Comparison of ENCODE assay signal across 28 mouse cellular contexts in genomic region chr8:125257660-125258059, GRCm38 (mm10).
DNase-seq lines count a peak whose midpoint lies in the region; ATAC-seq lines count a peak whose summit lies in the region.
"Had no signal": no experiment of that assay in that cellular context is flagged by ENCODE, and none has a peak within 500 bp of the region (broad histone marks: within the 10 kb centered on the region; RNA-seq: fewer than 3 reads in every experiment).

No protein-coding gene starts in this region.

- H3K4me2 ChIP-seq in heart, embryonic 12.5 days, result no peak overlapping the region
- H3K4me2 ChIP-seq in heart, embryonic 15.5 days, result no peak overlapping the region
- H3K4me2 ChIP-seq: forebrain, embryonic 15.5 days; hindbrain, embryonic 14.5 days; limb, embryonic 15.5 days; liver, embryonic 13.5 days; midbrain, embryonic 13.5 days; neural tube, embryonic 15.5 days had no signal

- no peak overlapping the region for H3K27ac ChIP-seq in heart, embryonic 12.5 days (ENCODE audit: poor library complexity, severe bottlenecking)
- H3K27ac ChIP-seq in heart, embryonic 15.5 days, result 0 out of 2 replicates have a peak overlapping the region, but pooled peaks have one; percentile 8
- H3K27ac ChIP-seq: forebrain, embryonic 15.5 days; hindbrain, embryonic 14.5 days; limb, embryonic 10.5 days; limb, embryonic 15.5 days; liver, embryonic 13.5 days; midbrain, embryonic 13.5 days; neural tube, embryonic 15.5 days had no signal

- H3K9ac ChIP-seq in heart, embryonic 12.5 days, result no peak overlapping the region
- no peak overlapping the region for H3K9ac ChIP-seq in heart, embryonic 15.5 days
- H3K9ac ChIP-seq: forebrain, embryonic 15.5 days; hindbrain, embryonic 14.5 days; limb, embryonic 15.5 days; liver, embryonic 13.5 days; midbrain, embryonic 13.5 days; neural tube, embryonic 15.5 days had no signal

- H3K9me3 ChIP-seq in heart, embryonic 12.5 days (replicated peaks), result no peaks in the 10 kb centered on the region
- H3K9me3 ChIP-seq in heart, embryonic 15.5 days (replicated peaks), result no peaks in the 10 kb centered on the region
- H3K9me3 ChIP-seq: forebrain, embryonic 15.5 days; limb, embryonic 10.5 days; limb, embryonic 15.5 days; liver, embryonic 13.5 days; midbrain, embryonic 13.5 days; neural tube, embryonic 15.5 days had no signal

- DNase-seq in cerebellum, postnatal 14 days, result peak; percentile 47 to 54
- no peak for DNase-seq in cerebellum, postnatal 25 days
- DNase-seq in heart, adult 18-20 months, result peak; percentile 39 to 48
- DNase-seq in heart, adult 8-10 months (ENCODE audit: low spot score), result peak; percentile 37
- no peak for DNase-seq in spleen, postnatal 14 days (ENCODE audit: low spot score in 2 of 2)
- no peak for DNase-seq in layer of hippocampus, postnatal 25 days (ENCODE audit: extremely low spot score in 1 of 2, low spot score in 1 of 2)
- DNase-seq: adrenal gland, postnatal 10 days; cerebellum, adult 8-10 months; kidney, postnatal 14 days; layer of hippocampus, adult 9-11 months; liver, embryonic 13.5 days; lung, adult 18-20 months; lung, postnatal 4 days; retina, postnatal 1 day; right cerebral cortex, postnatal 25 days; thymus, adult 2 months; thymus, postnatal 36 days had no signal

- no peak for ATAC-seq in heart, embryonic 12.5 days (ENCODE audit: insufficient number of reproducible peaks, low FRiP score)
- no peak for ATAC-seq in heart, embryonic 15.5 days (replicated peaks; ENCODE audit: insufficient number of reproducible peaks, insufficient read depth, low FRiP score, low read depth)
- ATAC-seq: forebrain, embryonic 15.5 days; intestine, postnatal 0 days; lung, postnatal 0 days; midbrain, embryonic 13.5 days had no signal

- no peak overlapping the region for H3K4me3 ChIP-seq in heart, embryonic 12.5 days
- no peak overlapping the region for H3K4me3 ChIP-seq in heart, embryonic 15.5 days
- H3K4me3 ChIP-seq: forebrain, embryonic 15.5 days; limb, embryonic 10.5 days; limb, embryonic 15.5 days; liver, embryonic 13.5 days; midbrain, embryonic 13.5 days; neural tube, embryonic 15.5 days had no signal

- H3K4me1 ChIP-seq in heart, embryonic 12.5 days (replicated peaks), result peaks cover 48% of the 10 kb centered on the region
- H3K4me1 ChIP-seq in heart, embryonic 15.5 days (replicated peaks), result peaks cover 48% of the 10 kb centered on the region
- H3K4me1 ChIP-seq: liver, embryonic 13.5 days had no signal

- no peaks in the 10 kb centered on the region for H3K27me3 ChIP-seq in heart, embryonic 12.5 days (replicated peaks)
- no peaks in the 10 kb centered on the region for H3K27me3 ChIP-seq in heart, embryonic 15.5 days
- H3K27me3 ChIP-seq: forebrain, embryonic 15.5 days; limb, embryonic 15.5 days; liver, embryonic 13.5 days; neural tube, embryonic 15.5 days had no signal

- WGBS in heart, embryonic 12.5 days, result 41% methylated on average over 2 of the region's 2 CpGs
- 45% methylated on average over 2 of the region's 2 CpGs for WGBS in heart, embryonic 15.5 days

- no peaks in the 10 kb centered on the region for H3K36me3 ChIP-seq in heart, embryonic 12.5 days
- H3K36me3 ChIP-seq in heart, embryonic 15.5 days, result no peaks in the 10 kb centered on the region
- H3K36me3 ChIP-seq: forebrain, embryonic 15.5 days; G1E; limb, embryonic 10.5 days; limb, embryonic 15.5 days; liver, embryonic 13.5 days; midbrain, embryonic 13.5 days; neural tube, embryonic 15.5 days had no signal

Comparison
In these comparisons a context has a peak if more than half of its experiments do, and no peak if none do; other contexts are left out.
1. DNase-seq: peak in cerebellum, postnatal 14 days (2 of 2), heart, adult 18-20 months (2 of 2) and heart, adult 8-10 months (single experiment); none in cerebellum, postnatal 25 days (0 of 2), spleen, postnatal 14 days (0 of 2) and layer of hippocampus, postnatal 25 days (0 of 2).